Mouse (Mus musculus): Measurements from ENCODE around the gene Noc4l. TPM values are rescaled to one million over a fixed set of nuclear protein-coding genes. Genes with fewer than 3 reads are reported as not detected.

Noc4l gene
- polyA plus RNA-seq, 1 experiment = 140 TPM

DNA sequence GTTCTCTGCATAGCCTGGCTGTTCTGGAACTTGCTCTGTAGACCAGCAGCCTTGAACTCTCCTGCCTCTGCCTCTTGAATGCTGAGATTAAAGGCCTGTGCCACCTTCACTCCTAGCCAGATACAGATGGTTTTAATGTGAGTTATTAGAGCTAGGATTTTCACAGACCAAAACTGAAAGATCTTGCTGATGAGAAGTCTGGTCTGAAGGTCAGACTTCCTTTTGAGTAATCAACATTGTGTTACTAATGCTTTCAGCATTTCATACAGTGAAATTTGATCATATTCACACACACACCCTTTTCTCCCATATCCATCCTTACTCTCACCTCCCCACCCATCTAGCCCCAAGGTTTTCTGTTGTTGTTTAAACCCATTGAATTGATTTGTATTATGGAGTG, 6.5 kb upstream of the Noc4l start:
- Histone ChIP-seq H3K27me3 (ENCODE audit: control insufficient read depth, insufficient read depth, low read length) (no peaks in the 10 kb centered on the region), H3K36me3 (ENCODE audit: control insufficient read depth, insufficient read depth, low read length) (peaks cover 33% of the 10 kb centered on the region), H3K4me1 (replicated peaks; ENCODE audit: control insufficient read depth, insufficient read depth, low read length) (no peaks in the 10 kb centered on the region), H3K27ac (ENCODE audit: control insufficient read depth, insufficient read depth, low read length) (no peak overlapping the region), H3K4me3 (ENCODE audit: control insufficient read depth, insufficient read depth, low read length) (no peak overlapping the region)
- TF ChIP-seq POLR2A (IDR thresholded peaks at IDR 0.05; ENCODE audit: control insufficient read depth, extremely low read depth, insufficient read depth, low read length, poor library complexity) = no peak
- no peak for TF ChIP-seq CTCF (IDR thresholded peaks at IDR 0.05; ENCODE audit: borderline replicate concordance, control insufficient read depth, extremely low read depth, insufficient read depth, low read length, poor library complexity)
- DNase-seq = no peak

GRCm38 (mm10) chr5:110653686-110654085, 469 bp upstream of the Noc4l start:
- H3K27ac ChIP-seq (ENCODE audit: control insufficient read depth, insufficient read depth, low read length) = no peak overlapping the region
- WGBS = 2% methylated on average over 37 of the region's 37 CpGs
- no peak for DNase-seq

GRCm38 (mm10) chr5:110646377-110646776, 6.8 kb downstream of the Noc4l start:
- Histone ChIP-seq H3K36me3 (ENCODE audit: control insufficient read depth, insufficient read depth, low read length) (peaks cover 34% of the 10 kb centered on the region), H3K27ac (ENCODE audit: control insufficient read depth, insufficient read depth, low read length) (no peak overlapping the region), H3K27me3 (ENCODE audit: control insufficient read depth, insufficient read depth, low read length) (no peaks in the 10 kb centered on the region; the same call in 1 of the 2 replicates), H3K4me3 (ENCODE audit: control insufficient read depth, insufficient read depth, low read length) (no peak overlapping the region), H3K4me1 (replicated peaks; ENCODE audit: control insufficient read depth, insufficient read depth, low read length) (no peaks in the 10 kb centered on the region)
- TF ChIP-seq CTCF (IDR thresholded peaks at IDR 0.05; ENCODE audit: borderline replicate concordance, control insufficient read depth, extremely low read depth, insufficient read depth, low read length, poor library complexity) (no peak), POLR2A (IDR thresholded peaks at IDR 0.05; ENCODE audit: control insufficient read depth, extremely low read depth, insufficient read depth, low read length, poor library complexity) (no peak)
- DNase-seq = no peak

More at GRCm38 (mm10) chr5:110653686-110654085, 469 bp upstream of the Noc4l start:
- no peaks in the 10 kb centered on the region; the same call in 1 of the 2 replicates for H3K27me3 ChIP-seq (ENCODE audit: control insufficient read depth, insufficient read depth, low read length)
- TF ChIP-seq POLR2A (IDR thresholded peaks at IDR 0.05; ENCODE audit: control insufficient read depth, extremely low read depth, insufficient read depth, low read length, poor library complexity) (no peak), CTCF (IDR thresholded peaks at IDR 0.05; ENCODE audit: borderline replicate concordance, control insufficient read depth, extremely low read depth, insufficient read depth, low read length, poor library complexity) (no peak)
- peaks cover 15% of the 10 kb centered on the region for H3K4me1 ChIP-seq (replicated peaks; ENCODE audit: control insufficient read depth, insufficient read depth, low read length)
- peaks cover 29% of the 10 kb centered on the region for H3K36me3 ChIP-seq (ENCODE audit: control insufficient read depth, insufficient read depth, low read length)
- H3K4me3 ChIP-seq (ENCODE audit: control insufficient read depth, insufficient read depth, low read length) = peak overlapping the region; percentile 95

- H3K27me3 ChIP-seq (ENCODE audit: control insufficient read depth, insufficient read depth, low read length) = no peaks in the 10 kb centered on the region
- peak; percentile 76 for DNase-seq
- H3K4me3 ChIP-seq (ENCODE audit: control insufficient read depth, insufficient read depth, low read length) = no peak overlapping the region
- no peak overlapping the region for H3K27ac ChIP-seq (ENCODE audit: control insufficient read depth, insufficient read depth, low read length)
- TF ChIP-seq POLR2A (IDR thresholded peaks at IDR 0.05; ENCODE audit: control insufficient read depth, extremely low read depth, insufficient read depth, low read length, poor library complexity) (no peak), CTCF (IDR thresholded peaks at IDR 0.05; ENCODE audit: borderline replicate concordance, control insufficient read depth, extremely low read depth, insufficient read depth, low read length, poor library complexity) (0 out of 2 replicates have a peak, but pooled peaks have one; percentile 51)
- WGBS = 16% methylated on average over 12 of the region's 12 CpGs
- no peaks in the 10 kb centered on the region for H3K36me3 ChIP-seq (ENCODE audit: control insufficient read depth, insufficient read depth, low read length)
- H3K4me1 ChIP-seq (replicated peaks; ENCODE audit: control insufficient read depth, insufficient read depth, low read length) = peaks cover 3% of the 10 kb centered on the region; the same call in 1 of the 2 replicates
Measured at GRCm38 (mm10) chr5:110639459-110639858, 13.8 kb downstream of the Noc4l start.

GRCm38 (mm10) chr5:110638306-110639074, 14.7 kb downstream of the Noc4l start:
- TF ChIP-seq CTCF (IDR thresholded peaks at IDR 0.05; ENCODE audit: borderline replicate concordance, control insufficient read depth, extremely low read depth, insufficient read depth, low read length, poor library complexity) = no peak
- TF ChIP-seq POLR2A (IDR thresholded peaks at IDR 0.05; ENCODE audit: control insufficient read depth, extremely low read depth, insufficient read depth, low read length, poor library complexity) = no peak
- H3K4me1 ChIP-seq (replicated peaks; ENCODE audit: control insufficient read depth, insufficient read depth, low read length) = peaks cover 3% of the 10 kb centered on the region; the same call in 1 of the 2 replicates
- DNase-seq = no peak
- no peak overlapping the region for H3K4me3 ChIP-seq (ENCODE audit: control insufficient read depth, insufficient read depth, low read length)
- WGBS = 88% methylated on average over 7 of the region's 7 CpGs
- H3K27me3 ChIP-seq (ENCODE audit: control insufficient read depth, insufficient read depth, low read length) = no peaks in the 10 kb centered on the region
- no peak overlapping the region for H3K27ac ChIP-seq (ENCODE audit: control insufficient read depth, insufficient read depth, low read length)
- H3K36me3 ChIP-seq (ENCODE audit: control insufficient read depth, insufficient read depth, low read length) = no peaks in the 10 kb centered on the region

GRCm38 (mm10) chr5:110635951-110636707, 17.1 kb downstream of the Noc4l start:
- Histone ChIP-seq H3K4me1 (replicated peaks; ENCODE audit: control insufficient read depth, insufficient read depth, low read length) (peaks cover 3% of the 10 kb centered on the region; the same call in 1 of the 2 replicates), H3K27ac (ENCODE audit: control insufficient read depth, insufficient read depth, low read length) (no peak overlapping the region), H3K27me3 (ENCODE audit: control insufficient read depth, insufficient read depth, low read length) (no peaks in the 10 kb centered on the region), H3K4me3 (ENCODE audit: control insufficient read depth, insufficient read depth, low read length) (no peak overlapping the region), H3K36me3 (ENCODE audit: control insufficient read depth, insufficient read depth, low read length) (no peaks in the 10 kb centered on the region)
- WGBS = 38% methylated on average over 6 of the region's 6 CpGs
- TF ChIP-seq CTCF (IDR thresholded peaks at IDR 0.05; ENCODE audit: borderline replicate concordance, control insufficient read depth, extremely low read depth, insufficient read depth, low read length, poor library complexity) = no peak
- TF ChIP-seq POLR2A (IDR thresholded peaks at IDR 0.05; ENCODE audit: control insufficient read depth, extremely low read depth, insufficient read depth, low read length, poor library complexity) = no peak
- DNase-seq = no peak

Data from thymus, adult 2 months (tissue).